Mouse (Mus musculus): Measurements from ENCODE around the gene Ash1l. TPM values are rescaled to one million over a fixed set of nuclear protein-coding genes. Genes with fewer than 3 reads are reported as not detected.
"Not testable (repeated sequence)": the region's sequence is repeated elsewhere in the genome, so short reads cannot be mapped to it uniquely, and the experiment has no call there.

Gene Ash1l
- polyA plus RNA-seq, 1 experiment, result 4.7 TPM

GRCm38 (mm10) chr3:89067265-89067664, 116.8 kb downstream of the Ash1l start:
- Histone ChIP-seq H3K4me2 (ENCODE audit: low read depth) (no peak overlapping the region), H3K79me2 (ENCODE audit: control insufficient read depth, insufficient read depth) (no peaks in the 10 kb centered on the region), H3K27me3 (ENCODE audit: control insufficient read depth, insufficient read depth, insufficient read length) (no peaks in the 10 kb centered on the region), H3K4me3 (no peak overlapping the region), H3ac (ENCODE audit: control insufficient read depth, insufficient read length) (no peak overlapping the region), H3K36me3 (ENCODE audit: control insufficient read depth, insufficient read depth) (peaks cover 78% of the 10 kb centered on the region)
- no peak for TF ChIP-seq MAX (IDR thresholded peaks at IDR 0.05; ENCODE audit: low read depth)
- no peak for TF ChIP-seq TCF12 (IDR thresholded peaks at IDR 0.05; ENCODE audit: insufficient read depth, poor library complexity, severe bottlenecking)
- TF ChIP-seq MYOG (IDR thresholded peaks at IDR 0.05; ENCODE audit: control insufficient read depth in 1 of 3, insufficient read depth in 1 of 3, insufficient read length in 2 of 3, low read depth in 2 of 3), result no peak
- no peak for TF ChIP-seq REST (IDR thresholded peaks at IDR 0.05; ENCODE audit: insufficient read depth, insufficient read length)
- no peak for TF ChIP-seq CEBPB (IDR thresholded peaks at IDR 0.05; ENCODE audit: insufficient read depth, poor library complexity, severe bottlenecking)
- TF ChIP-seq E2F4 (IDR thresholded peaks at IDR 0.05; ENCODE audit: insufficient read depth), result no peak
- TF ChIP-seq TCF3 (IDR thresholded peaks at IDR 0.05; ENCODE audit: insufficient read length, low read depth), result no peak
- TF ChIP-seq USF1 (IDR thresholded peaks at IDR 0.05; ENCODE audit: low read depth), result no peak
- TF ChIP-seq SRF (IDR thresholded peaks at IDR 0.05; ENCODE audit: control insufficient read depth, insufficient read length, low read depth), result no peak
- TF ChIP-seq POLR2A (IDR thresholded peaks at IDR 0.05; ENCODE audit: insufficient read length, low read depth), result no peak
- TF ChIP-seq MYOD1 (IDR thresholded peaks at IDR 0.05; ENCODE audit: control insufficient read depth in 1 of 3, insufficient read length in 2 of 3, low read depth in 2 of 3), result no peak

- H3K4me2 ChIP-seq (ENCODE audit: low read depth), result no peak overlapping the region
- H3K36me3 ChIP-seq (ENCODE audit: control insufficient read depth, insufficient read depth), result peaks cover 57% of the 10 kb centered on the region
- no peaks in the 10 kb centered on the region for H3K27me3 ChIP-seq (ENCODE audit: control insufficient read depth, insufficient read depth, insufficient read length)
- no peak overlapping the region for H3ac ChIP-seq (ENCODE audit: control insufficient read depth, insufficient read length)
- TF ChIP-seq TCF3 (IDR thresholded peaks at IDR 0.05; ENCODE audit: insufficient read length, low read depth), result no peak
- TF ChIP-seq MAX (IDR thresholded peaks at IDR 0.05; ENCODE audit: low read depth), result no peak
- no peak for TF ChIP-seq POLR2AphosphoS2 (IDR thresholded peaks at IDR 0.05; ENCODE audit: insufficient read length, low read depth)
- no peak for TF ChIP-seq SRF (IDR thresholded peaks at IDR 0.05; ENCODE audit: control insufficient read depth, insufficient read length, low read depth)
- TF ChIP-seq POLR2A (IDR thresholded peaks at IDR 0.05; ENCODE audit: insufficient read length, low read depth), result no peak
- TF ChIP-seq E2F4 (IDR thresholded peaks at IDR 0.05; ENCODE audit: insufficient read depth), result no peak
- no peak for TF ChIP-seq MYOD1 (IDR thresholded peaks at IDR 0.05; ENCODE audit: control insufficient read depth in 1 of 3, insufficient read length in 2 of 3, low read depth in 2 of 3)
- TF ChIP-seq REST (IDR thresholded peaks at IDR 0.05; ENCODE audit: insufficient read depth, insufficient read length), result no peak
- TF ChIP-seq MYOG (IDR thresholded peaks at IDR 0.05; ENCODE audit: control insufficient read depth in 1 of 3, insufficient read depth in 1 of 3, insufficient read length in 2 of 3, low read depth in 2 of 3), result no peak
- no peak for TF ChIP-seq USF1 (IDR thresholded peaks at IDR 0.05; ENCODE audit: low read depth)
- no peak for TF ChIP-seq CEBPB (IDR thresholded peaks at IDR 0.05; ENCODE audit: insufficient read depth, poor library complexity, severe bottlenecking)
- no peaks in the 10 kb centered on the region for H3K79me2 ChIP-seq (ENCODE audit: control insufficient read depth, insufficient read depth)
- H3K4me3 ChIP-seq, result no peak overlapping the region
Observed at GRCm38 (mm10) chr3:89077383-89077782, 127.0 kb downstream of the Ash1l start.

- H3K27me3 ChIP-seq (ENCODE audit: control insufficient read depth, insufficient read depth, insufficient read length); H3K79me2 ChIP-seq (ENCODE audit: control insufficient read depth, insufficient read depth); H3K4me2 ChIP-seq (ENCODE audit: low read depth); H3K4me3 ChIP-seq; H3ac ChIP-seq (ENCODE audit: control insufficient read depth, insufficient read length): not testable (repeated sequence)
- H3K36me3 ChIP-seq (ENCODE audit: control insufficient read depth, insufficient read depth), result peaks cover 15% of the 10 kb centered on the region
Observed at GRCm38 (mm10) chr3:89082287-89082686, 131.9 kb downstream of the Ash1l start.

GRCm38 (mm10) chr3:89084133-89084532, 133.7 kb downstream of the Ash1l start:
- Histone ChIP-seq H3ac (ENCODE audit: control insufficient read depth, insufficient read length) (no peak overlapping the region), H3K27me3 (ENCODE audit: control insufficient read depth, insufficient read depth, insufficient read length) (no peaks in the 10 kb centered on the region), H3K79me2 (ENCODE audit: control insufficient read depth, insufficient read depth) (no peaks in the 10 kb centered on the region), H3K36me3 (ENCODE audit: control insufficient read depth, insufficient read depth) (peaks cover 9% of the 10 kb centered on the region), H3K4me2 (ENCODE audit: low read depth) (no peak overlapping the region), H3K4me3 (no peak overlapping the region)
- TF ChIP-seq TCF12 (IDR thresholded peaks at IDR 0.05; ENCODE audit: insufficient read depth, poor library complexity, severe bottlenecking) (no peak), REST (IDR thresholded peaks at IDR 0.05; ENCODE audit: insufficient read depth, insufficient read length) (no peak), CEBPB (IDR thresholded peaks at IDR 0.05; ENCODE audit: insufficient read depth, poor library complexity, severe bottlenecking) (no peak), MYOG (IDR thresholded peaks at IDR 0.05; ENCODE audit: control insufficient read depth in 1 of 3, insufficient read depth in 1 of 3, insufficient read length in 2 of 3, low read depth in 2 of 3) (no peak), MAX (IDR thresholded peaks at IDR 0.05; ENCODE audit: low read depth) (no peak), USF1 (IDR thresholded peaks at IDR 0.05; ENCODE audit: low read depth) (no peak), MYOD1 (IDR thresholded peaks at IDR 0.05; ENCODE audit: control insufficient read depth in 1 of 3, insufficient read length in 2 of 3, low read depth in 2 of 3) (no peak), SRF (IDR thresholded peaks at IDR 0.05; ENCODE audit: control insufficient read depth, insufficient read length, low read depth) (no peak), POLR2A (IDR thresholded peaks at IDR 0.05; ENCODE audit: insufficient read length, low read depth) (no peak), TCF3 (IDR thresholded peaks at IDR 0.05; ENCODE audit: insufficient read length, low read depth) (no peak), POLR2AphosphoS2 (IDR thresholded peaks at IDR 0.05; ENCODE audit: insufficient read length, low read depth) (no peak)

GRCm38 (mm10) chr3:89084654-89085190, 134.3 kb downstream of the Ash1l start:
- no peaks in the 10 kb centered on the region for H3K27me3 ChIP-seq (ENCODE audit: control insufficient read depth, insufficient read depth, insufficient read length)
- peaks cover 6% of the 10 kb centered on the region for H3K36me3 ChIP-seq (ENCODE audit: control insufficient read depth, insufficient read depth)
- no peak overlapping the region for H3ac ChIP-seq (ENCODE audit: control insufficient read depth, insufficient read length)
- no peaks in the 10 kb centered on the region for H3K79me2 ChIP-seq (ENCODE audit: control insufficient read depth, insufficient read depth)
- no peak overlapping the region for H3K4me3 ChIP-seq
- no peak for TF ChIP-seq POLR2AphosphoS2 (IDR thresholded peaks at IDR 0.05; ENCODE audit: insufficient read length, low read depth)
- TF ChIP-seq SRF (IDR thresholded peaks at IDR 0.05; ENCODE audit: control insufficient read depth, insufficient read length, low read depth), result no peak
- no peak for TF ChIP-seq TCF12 (IDR thresholded peaks at IDR 0.05; ENCODE audit: insufficient read depth, poor library complexity, severe bottlenecking)
- no peak for TF ChIP-seq REST (IDR thresholded peaks at IDR 0.05; ENCODE audit: insufficient read depth, insufficient read length)
- TF ChIP-seq POLR2A (IDR thresholded peaks at IDR 0.05; ENCODE audit: insufficient read length, low read depth), result no peak
- TF ChIP-seq MAX (IDR thresholded peaks at IDR 0.05; ENCODE audit: low read depth), result no peak
- H3K4me2 ChIP-seq (ENCODE audit: low read depth), result no peak overlapping the region

Data from myocyte (in vitro differentiated cells).